Mouse (Mus musculus) lung, postnatal 14 days (tissue): ENCODE measurements around the gene Tmem95.
"Not testable (repeated sequence)": the region's sequence is repeated elsewhere in the genome, so short reads cannot be mapped to it uniquely, and the experiment has no call there.

Experiments used
- DNase-seq: peaks from one replicate; pipeline ENCODE4 v3.0.0; 2021

Gene Tmem95

GRCm38 (mm10) chr11:69879711-69880110 lies 1.9 kb upstream of the Tmem95 start:
- no peak for DNase-seq

DNA sequence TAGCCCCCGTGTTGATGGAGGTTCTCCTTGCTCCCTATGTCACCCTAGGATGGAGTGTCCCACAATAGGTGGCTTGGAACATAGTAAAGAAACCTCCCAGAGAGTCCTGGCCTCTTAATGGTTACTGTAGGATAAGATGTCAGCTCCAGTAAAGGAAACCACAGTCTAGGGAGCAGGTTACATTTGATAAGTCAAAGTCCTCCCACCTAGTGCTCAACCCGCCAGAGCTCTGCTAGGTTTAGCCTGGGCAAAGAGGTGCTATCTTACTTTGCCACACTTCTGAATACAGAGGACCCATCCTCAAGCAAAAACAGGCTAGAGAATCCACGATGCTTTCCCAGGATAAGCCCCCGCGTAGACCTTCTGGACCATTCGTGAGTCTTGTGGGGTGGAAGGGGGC lies 1.1 kb upstream of the Tmem95 start:
- no peak for DNase-seq

- DNase-seq: no peak
These were observed 581 bp upstream of the Tmem95 start for GRCm38 (mm10) chr11:69878399-69878798.

- peak; percentile 93 for DNase-seq
These were observed 951 bp downstream of the Tmem95 start for GRCm38 (mm10) chr11:69876867-69877266.

GRCm38 (mm10) chr11:69876186-69876585 lies 1.6 kb downstream of the Tmem95 start:
- DNase-seq: peak; percentile 71

DNA sequence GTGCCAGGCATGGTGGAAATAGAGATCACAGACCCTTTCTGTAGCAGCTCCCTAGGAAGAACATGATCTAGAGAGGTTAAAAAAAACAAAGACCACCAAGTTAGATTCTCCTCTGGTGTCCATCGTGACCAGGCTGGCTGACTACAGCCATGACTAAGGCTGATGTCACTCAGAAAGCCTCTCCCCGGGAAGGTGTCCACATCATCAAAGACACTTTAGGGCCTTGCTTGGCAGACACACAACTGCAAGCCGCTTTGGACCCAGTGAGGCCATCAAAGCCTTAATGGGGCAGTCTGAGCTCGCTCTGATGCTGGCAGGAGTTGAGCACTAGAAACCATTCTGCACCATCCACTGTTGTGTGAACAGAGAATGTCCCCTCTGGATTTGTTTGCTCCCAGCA lies 5.4 kb downstream of the Tmem95 start:
- DNase-seq: no peak

DNA sequence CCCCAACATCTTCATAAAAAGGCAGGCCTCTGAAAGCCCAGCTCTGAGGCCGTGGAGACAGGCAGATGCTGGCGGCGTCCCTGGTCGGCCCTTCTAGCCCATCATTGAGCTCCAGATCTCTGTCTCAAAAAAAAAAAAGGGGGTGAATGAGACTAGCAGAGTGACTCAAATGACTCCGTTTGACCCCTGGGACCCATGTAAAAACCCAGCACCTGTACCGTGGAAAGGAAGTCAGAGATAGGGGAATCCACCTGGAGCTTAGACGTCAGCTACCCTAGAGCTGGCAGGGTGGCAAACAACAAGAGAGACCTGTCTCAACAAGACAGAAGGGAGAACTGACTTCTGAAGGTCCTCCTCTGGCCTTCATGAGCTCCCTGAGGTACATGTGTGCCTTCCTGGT lies 6.0 kb downstream of the Tmem95 start:
- no peak for DNase-seq

- no peak for DNase-seq
These were observed 7.3 kb downstream of the Tmem95 start for GRCm38 (mm10) chr11:69870289-69871069.

DNA sequence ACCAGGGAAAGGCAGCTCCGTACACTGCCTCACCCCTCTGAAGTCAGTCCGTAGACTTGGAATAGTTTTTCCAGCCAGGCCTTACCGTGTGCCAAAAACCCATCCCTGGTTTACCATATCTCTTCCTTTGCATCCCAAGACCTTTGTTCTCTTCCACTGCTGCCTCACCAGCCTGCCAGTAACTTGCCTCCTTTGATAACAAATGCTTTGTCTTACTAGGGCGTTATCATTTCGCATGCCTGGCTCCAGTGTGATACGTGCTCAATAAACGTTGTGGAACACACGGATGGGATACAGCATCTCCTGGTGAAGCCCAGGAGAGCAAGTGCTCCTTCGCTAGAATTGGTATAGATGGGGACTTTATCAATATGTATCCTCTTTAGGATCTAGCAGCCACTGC lies 10.5 kb downstream of the Tmem95 start:
- no peak for DNase-seq

DNA sequence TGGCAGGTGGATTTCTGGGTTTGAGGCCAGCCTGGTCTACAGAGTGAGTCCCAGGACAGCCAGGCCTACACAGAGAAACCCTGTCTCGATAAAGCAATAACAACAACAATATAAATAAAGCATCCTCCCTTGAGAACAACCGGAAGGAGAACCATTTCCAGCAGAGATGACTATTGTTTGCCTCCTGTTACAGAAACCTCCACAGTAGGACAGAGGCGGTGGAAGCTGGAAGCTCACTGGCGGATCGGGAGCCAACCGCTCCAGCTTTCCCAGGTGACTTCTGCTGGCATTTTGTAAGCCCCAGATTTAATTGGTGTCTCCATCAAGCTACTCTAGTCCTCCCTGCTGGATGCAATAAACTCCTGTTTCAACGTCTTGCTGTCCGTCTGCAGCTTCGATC lies 12.3 kb downstream of the Tmem95 start:
- no peak for DNase-seq

- no peak for DNase-seq
These were observed 13.5 kb downstream of the Tmem95 start for GRCm38 (mm10) chr11:69864138-69864860.

DNA sequence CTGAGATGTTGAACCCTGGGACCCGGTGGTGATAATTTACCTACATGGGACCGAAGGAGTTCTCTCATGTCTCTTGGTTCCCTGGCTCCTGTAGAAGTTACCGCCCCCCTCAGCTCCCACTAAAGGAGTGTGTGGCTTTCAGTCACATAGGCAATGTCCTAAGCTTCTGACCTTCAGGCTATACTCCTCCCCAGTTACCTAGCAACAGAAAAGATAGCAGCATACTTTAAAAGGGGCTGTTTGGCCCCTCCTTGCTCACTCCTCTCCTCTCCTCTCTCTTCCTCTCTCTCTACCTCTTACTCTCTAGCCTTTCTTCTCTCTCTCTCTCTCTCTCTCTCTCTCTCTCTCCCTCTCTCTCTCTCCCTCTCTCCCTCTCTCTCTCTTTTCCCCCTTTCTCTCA lies 14.1 kb downstream of the Tmem95 start:
- DNase-seq: not testable (repeated sequence)

DNA sequence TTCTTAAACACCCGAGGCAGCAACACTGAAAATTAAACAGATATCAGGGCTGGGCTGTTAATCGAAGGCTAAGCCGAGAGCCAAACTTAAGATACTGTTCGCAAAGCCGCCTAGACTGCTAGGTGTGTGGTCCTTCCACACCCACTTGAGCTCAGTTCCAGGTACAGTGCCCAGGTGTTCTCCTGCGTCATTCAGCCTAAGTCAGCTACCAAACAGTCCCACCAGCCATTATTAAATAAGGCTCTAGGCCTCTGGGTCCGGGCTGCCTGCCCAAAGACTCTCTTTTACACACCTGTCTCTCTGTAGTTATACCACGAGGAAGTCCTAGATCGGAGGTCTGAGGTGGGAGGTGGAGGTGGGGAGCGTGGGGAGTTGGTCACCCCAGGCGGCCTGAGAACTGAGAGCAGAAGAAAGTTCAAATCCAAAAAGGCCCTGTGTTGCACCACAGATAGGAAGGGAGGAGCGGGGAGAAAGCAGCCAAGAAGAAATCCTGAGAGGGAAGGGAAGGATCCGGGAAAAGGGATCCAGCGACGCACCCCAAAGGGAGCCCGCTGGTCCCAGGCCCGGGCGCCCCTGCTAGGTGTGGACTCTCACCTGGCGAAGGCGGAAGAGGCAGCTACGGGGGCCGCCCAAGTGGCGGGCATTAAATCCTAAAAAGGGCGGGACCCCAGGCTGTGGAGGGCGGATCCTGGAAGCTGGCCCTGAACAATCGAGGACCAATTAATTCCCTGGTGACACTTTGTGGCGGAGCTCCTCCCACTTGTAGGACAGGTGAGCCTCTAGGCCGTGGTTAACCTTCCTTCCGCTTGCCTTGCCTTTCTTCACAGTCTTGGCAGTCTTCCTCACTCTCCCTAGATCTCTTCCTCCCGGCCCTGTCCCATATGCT lies 19.5 kb downstream of the Tmem95 start, which contains the start of gene Tnk1:
TSS of gene Tnk1 (minus strand) at position 618 of the 886 bp plus-strand sequence.
- DNase-seq: peak; percentile 49

DNA sequence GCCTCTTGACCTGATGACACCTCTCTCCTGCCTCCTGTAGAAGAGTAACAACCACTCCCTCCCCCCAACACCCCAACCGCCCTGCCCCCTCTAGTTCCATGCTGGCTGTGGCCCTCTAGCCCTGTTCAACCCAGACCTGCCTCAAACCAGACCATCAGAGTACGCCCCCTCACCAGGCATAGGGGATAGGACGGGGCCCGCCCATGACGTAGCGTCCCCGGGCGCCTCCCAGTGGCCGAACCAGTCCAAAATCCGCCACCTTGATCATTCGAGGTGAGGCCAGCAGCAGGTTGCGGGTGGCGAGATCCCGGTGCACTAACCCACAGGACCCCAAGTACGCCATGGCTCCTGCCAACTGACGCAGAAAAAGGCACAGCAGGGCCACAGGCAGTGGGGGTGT lies 22.5 kb downstream of the Tmem95 start:
- DNase-seq: peak; percentile 46

DNA sequence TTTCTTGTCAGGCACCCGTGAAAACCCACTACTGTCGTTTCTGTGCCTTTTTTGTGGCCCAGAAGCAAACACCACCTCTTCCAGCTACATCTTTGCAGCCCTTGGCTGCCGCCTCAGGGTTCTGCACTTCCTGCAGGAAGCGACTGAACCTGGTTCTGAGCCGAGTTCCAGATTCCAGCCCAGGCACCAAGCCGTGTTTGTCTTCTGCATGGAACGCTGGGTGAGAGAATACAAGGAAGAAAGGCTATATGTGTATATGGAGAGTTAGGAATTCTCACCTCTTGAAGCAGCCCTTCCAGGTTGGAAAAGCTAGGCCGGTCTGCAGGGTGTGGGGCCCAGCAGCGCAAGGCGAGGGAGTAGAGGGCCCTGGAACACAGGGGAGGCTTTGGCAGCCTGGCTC lies 23.1 kb downstream of the Tmem95 start:
- DNase-seq: no peak

DNA sequence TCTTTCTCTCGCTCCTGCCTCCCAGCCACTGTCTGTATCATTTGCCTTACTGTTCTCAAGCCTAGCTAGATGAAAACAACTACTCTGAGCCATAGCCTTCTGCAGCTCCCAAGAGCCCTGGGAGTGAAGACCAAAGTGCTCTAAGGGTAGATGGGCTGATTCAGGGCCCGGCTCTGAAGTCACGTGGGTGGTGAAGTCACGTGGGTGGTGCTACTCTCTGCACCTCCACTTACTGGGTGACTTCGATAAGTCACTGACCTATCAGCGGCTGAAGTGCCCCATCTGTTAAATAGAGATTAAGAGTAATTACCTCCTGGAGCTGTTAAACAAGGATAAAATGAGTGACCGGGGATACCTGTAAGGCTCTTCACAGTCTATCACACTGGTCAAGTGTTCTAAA lies 23.8 kb downstream of the Tmem95 start:
- DNase-seq: no peak

DNA sequence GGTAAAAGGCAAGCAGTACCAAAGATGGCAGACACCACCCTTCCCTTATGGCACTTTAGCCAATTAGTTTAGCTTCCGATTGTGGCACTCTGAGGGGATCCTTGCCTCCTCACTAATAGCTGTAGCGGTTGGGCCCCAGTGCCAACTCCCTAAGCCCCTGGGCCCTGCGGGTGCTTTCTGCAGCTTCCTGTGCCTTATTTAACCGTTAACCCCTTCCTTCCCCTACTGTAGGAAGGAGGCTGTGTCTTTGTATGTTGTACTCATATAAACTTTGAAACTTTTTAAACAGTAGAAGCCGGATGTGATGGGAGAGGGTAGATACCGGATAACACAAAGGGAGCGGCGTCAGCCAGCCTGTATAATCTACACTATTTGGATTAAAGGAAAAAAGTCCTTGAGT lies 27.1 kb downstream of the Tmem95 start:
- DNase-seq: no peak

- DNase-seq: no peak
These were observed 27.9 kb downstream of the Tmem95 start for GRCm38 (mm10) chr11:69849884-69850283.

GRCm38 (mm10) chr11:69849128-69849527 lies 28.7 kb downstream of the Tmem95 start:
- DNase-seq: no peak

DNA sequence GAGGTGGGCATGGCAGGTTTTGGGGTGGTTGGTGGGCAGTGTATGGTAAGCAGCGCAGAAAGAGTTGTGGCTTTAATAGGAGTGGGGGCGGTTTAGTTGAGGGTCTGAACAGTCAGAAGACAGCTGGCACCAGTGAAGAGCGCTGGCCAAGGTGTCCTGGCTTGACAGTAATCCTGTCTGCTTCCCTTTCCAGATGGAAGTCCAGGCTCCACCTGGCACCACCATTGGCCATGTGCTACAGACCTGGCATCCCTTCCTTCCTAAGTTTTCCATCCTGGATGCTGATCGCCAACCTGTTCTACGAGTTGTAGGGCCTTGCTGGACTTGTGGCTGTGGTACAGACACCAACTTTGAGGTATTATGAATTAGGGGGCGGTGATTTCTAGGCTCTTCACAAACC lies 29.8 kb downstream of the Tmem95 start:
- DNase-seq: no peak

DNA sequence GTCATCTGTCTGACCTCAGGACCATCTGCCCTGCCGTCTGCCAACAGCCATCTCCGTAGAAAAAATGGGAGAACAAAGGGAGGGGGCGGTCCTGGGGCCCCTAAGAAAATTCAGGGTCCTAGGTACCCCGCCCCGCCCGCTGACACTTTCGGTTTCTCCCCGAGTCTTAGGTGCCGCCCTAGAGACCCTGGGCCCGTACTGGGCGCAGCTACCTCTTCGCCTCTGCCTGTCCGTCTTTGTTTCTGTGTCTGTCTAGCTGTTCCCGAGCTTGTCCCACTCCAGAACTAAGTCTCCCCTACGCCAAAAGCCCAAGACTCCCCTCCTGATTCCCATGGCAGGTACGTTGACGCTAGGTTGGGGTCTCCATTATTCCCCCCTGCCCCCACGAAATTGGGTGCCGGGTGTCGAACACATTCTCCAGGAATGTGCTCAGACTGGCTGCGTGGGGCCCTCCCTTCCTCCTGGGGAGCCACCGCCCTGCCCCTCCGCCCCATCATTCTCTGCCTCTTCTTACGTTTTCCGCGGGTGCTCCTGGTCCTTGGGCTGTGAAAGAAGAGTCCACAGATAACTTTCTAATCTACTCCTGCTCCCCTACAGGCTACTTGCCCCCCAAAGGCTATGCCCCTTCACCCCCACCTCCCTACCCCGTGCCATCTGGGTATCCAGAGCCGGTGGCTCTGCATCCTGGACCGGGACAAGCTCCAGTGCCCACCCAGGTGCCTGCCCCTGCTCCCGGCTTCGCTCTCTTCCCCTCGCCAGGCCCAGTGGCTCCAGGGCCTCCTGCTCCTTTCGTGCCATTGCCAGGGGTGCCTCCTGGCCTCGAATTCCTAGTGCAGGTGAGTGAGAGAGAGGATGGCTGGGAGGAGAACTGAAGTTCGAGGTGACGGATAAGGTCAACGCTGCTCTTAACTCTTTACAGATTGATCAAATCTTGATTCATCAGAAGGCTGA lies 30.8 kb downstream of the Tmem95 start:
- DNase-seq: peak; percentile 39

- DNase-seq: peak; percentile 92
These were observed 31.6 kb downstream of the Tmem95 start, which contains the start of gene Plscr3 for GRCm38 (mm10) chr11:69846198-69846680. Plscr3 (plus strand) TSS chr11:69846376.
